Mouse (Mus musculus): ENCODE results near the gene Sema4f.
A peak's percentile ranks its signal among the peaks of the same experiment; 100 is the strongest.

Gene Sema4f

GRCm38 (mm10) chr6:82913336-82914247 is 26.0 kb downstream of the Sema4f start:
- DNase-seq, result peak; percentile 31

GRCm38 (mm10) chr6:82911303-82911702 is 28.3 kb downstream of the Sema4f start:
- DNase-seq, result peak; percentile 3

GRCm38 (mm10) chr6:82909136-82909855 is 30.3 kb downstream of the Sema4f start:
- peak; percentile 82 for DNase-seq

- no peak for DNase-seq
Observed at GRCm38 (mm10) chr6:82908034-82908433, 31.5 kb downstream of the Sema4f start.

GRCm38 (mm10) chr6:82906985-82907384 is 32.6 kb downstream of the Sema4f start:
- DNase-seq, result no peak

GRCm38 (mm10) chr6:82902559-82902958 is 37.0 kb downstream of the Sema4f start:
- DNase-seq, result no peak

GRCm38 (mm10) chr6:82898745-82899144 is 40.8 kb downstream of the Sema4f start:
- DNase-seq, result no peak

- no peak for DNase-seq
Observed at GRCm38 (mm10) chr6:82898227-82898626, 41.3 kb downstream of the Sema4f start.

- DNase-seq, result no peak
Observed at GRCm38 (mm10) chr6:82897311-82897710, 42.3 kb downstream of the Sema4f start.

GRCm38 (mm10) chr6:82893415-82893814 is 46.2 kb downstream of the Sema4f start:
- no peak for DNase-seq

GRCm38 (mm10) chr6:82892540-82892939 is 47.0 kb downstream of the Sema4f start:
- no peak for DNase-seq

GRCm38 (mm10) chr6:82891488-82891887 is 48.1 kb downstream of the Sema4f start:
- DNase-seq, result no peak

GRCm38 (mm10) chr6:82886330-82886729 is 53.2 kb downstream of the Sema4f start:
- DNase-seq, result peak; percentile 23

GRCm38 (mm10) chr6:82885909-82886308 is 53.7 kb downstream of the Sema4f start:
- DNase-seq, result no peak

- no peak for DNase-seq
Observed at GRCm38 (mm10) chr6:82885441-82885840, 54.1 kb downstream of the Sema4f start.

- no peak for DNase-seq
Observed at GRCm38 (mm10) chr6:82884570-82884969, 55.0 kb downstream of the Sema4f start.

- DNase-seq, result peak; percentile 30
Observed at GRCm38 (mm10) chr6:82881485-82882096, 58.0 kb downstream of the Sema4f start.

GRCm38 (mm10) chr6:82880807-82881206 is 58.8 kb downstream of the Sema4f start:
- DNase-seq, result no peak

GRCm38 (mm10) chr6:82879463-82880089 is 60.0 kb downstream of the Sema4f start:
- DNase-seq, result no peak

GRCm38 (mm10) chr6:82875509-82875935 is 64.0 kb downstream of the Sema4f start:
- DNase-seq, result no peak

GRCm38 (mm10) chr6:82872332-82872707 is 67.2 kb downstream of the Sema4f start:
- DNase-seq, result no peak

GRCm38 (mm10) chr6:82871632-82872331 is 67.8 kb downstream of the Sema4f start:
- no peak for DNase-seq
